Mouse (Mus musculus) heart, embryonic 13.5 days (tissue): ENCODE results near the gene Acly. TPM values are rescaled to one million over a fixed set of nuclear protein-coding genes. Genes with fewer than 3 reads are reported as not detected.

Experiments used
- ATAC-seq: fragments of 200-750 bp; cut with Nextera tagmentation; 2 replicates; pipeline ENCODE4 v1.8.0; 2017; ENCODE audit warnings: moderate TSS enrichment; ENCODE audit not compliant: insufficient number of reproducible peaks, low FRiP score, low TSS enrichment; ENCODE audit errors: extremely low read depth
- H3K27ac ChIP-seq: fragments of 300-500 bp; sonication (generic); replicated peaks from 2 replicates; pipeline ENCODE4 v1.5.1; 2015; ENCODE audit warnings: moderate library complexity, mild to moderate bottlenecking, inconsistent platforms
- H3K27me3 ChIP-seq: fragments of 300-500 bp; sonication (generic); replicated peaks from 2 replicates; pipeline ENCODE4 v1.6.1; 2015; ENCODE audit warnings: mild to moderate bottlenecking, inconsistent platforms
- H3K36me3 ChIP-seq: fragments of 300-500 bp; sonication (generic); 2 replicates; pipeline ENCODE4 v1.6.1; 2015; ENCODE audit warnings: mild to moderate bottlenecking, inconsistent platforms
- H3K4me1 ChIP-seq: fragments of 300-500 bp; sonication (generic); 2 replicates; pipeline ENCODE4 v1.6.1; 2015; ENCODE audit warnings: inconsistent platforms
- H3K4me2 ChIP-seq: fragments of 300-500 bp; sonication (generic); 2 replicates; pipeline ENCODE4 v1.6.1; 2015; ENCODE audit warnings: inconsistent platforms, mild to moderate bottlenecking, moderate library complexity
- H3K4me3 ChIP-seq: fragments of 300-500 bp; sonication (generic); 2 replicates; pipeline ENCODE4 v1.5.1; 2015; ENCODE audit warnings: moderate library complexity, mild to moderate bottlenecking, inconsistent platforms
- H3K9ac ChIP-seq: fragments of 300-500 bp; sonication (generic); 2 replicates; pipeline ENCODE4 v1.6.1; 2015; ENCODE audit warnings: inconsistent platforms, mild to moderate bottlenecking, moderate library complexity
- H3K9me3 ChIP-seq: fragments of 300-500 bp; sonication (generic); 2 replicates; pipeline ENCODE4 v1.6.1; 2016; ENCODE audit warnings: inconsistent platforms
- WGBS: fragments of 180-500 bp; shearing (Covaris S2); methylation state at CpG from one replicate; pipeline ENCODE4 v1.1.7; 2015; ENCODE audit warnings: mixed read lengths; 5-methylcytosine and 5-hydroxymethylcytosine counted together
- polyA plus RNA-seq: library from polyadenylated mRNA; unstranded; fragments of >200 nt; fragmentation: Nextera tagmentation; extraction: Ambion mirVana; gene quantifications from 2 replicates; pipeline ENCODE4 v1.2.1, GENCODE M21; 2015

Acly gene
- polyA plus RNA-seq, 1 experiment from 2014 or later: 69.7 TPM

DNA sequence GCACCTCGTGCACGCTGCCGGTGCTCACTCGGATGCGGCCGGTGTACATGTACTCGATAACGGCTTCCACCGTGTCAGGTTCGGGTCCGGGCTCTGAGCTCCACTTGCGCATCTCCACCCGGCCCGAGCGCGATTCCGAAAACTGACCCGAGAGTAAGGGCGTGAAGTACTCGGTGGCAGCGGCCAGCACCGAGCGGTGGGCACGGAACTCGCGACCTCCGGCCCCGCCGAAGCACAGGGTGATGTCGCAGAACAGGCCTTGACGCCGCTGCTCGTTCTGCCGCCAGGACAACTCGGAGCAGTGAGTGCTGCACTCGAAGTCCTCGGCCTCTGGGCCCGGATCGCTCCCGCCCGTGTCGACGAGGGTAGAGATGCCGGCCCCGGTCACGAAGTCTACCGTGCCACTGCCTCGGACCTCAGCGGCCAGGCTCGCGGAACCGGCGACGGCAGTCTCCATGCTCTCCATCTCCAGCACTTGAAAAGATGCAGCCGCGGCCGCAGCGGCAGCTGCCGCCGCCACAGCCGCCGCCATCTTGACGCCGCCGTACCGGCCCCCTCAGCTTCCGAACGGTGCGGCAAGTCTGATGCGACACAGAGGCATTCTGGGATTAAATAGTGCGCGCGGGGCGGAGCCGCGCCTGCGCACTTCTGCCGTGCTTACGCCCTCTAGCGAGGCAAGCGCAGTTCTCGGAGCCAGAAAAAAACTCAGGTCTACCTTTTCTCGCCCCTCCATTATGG, 55.4 kb downstream of the Acly start, which contains the start of gene Klhl11:
TSS of gene Klhl11 (minus strand) at position 545 of the 738 bp plus-strand sequence.
- H3K9me3 ChIP-seq: no peaks in the 10 kb centered on the region
- H3K4me2 ChIP-seq: peak within 1 kb of the TSS; percentile 99
- H3K4me1 ChIP-seq: peaks cover 25% of the 10 kb centered on the region
- H3K9ac ChIP-seq: peak within 1 kb of the TSS; percentile 98
- H3K27me3 ChIP-seq: no peaks in the 10 kb centered on the region
- peak within 1 kb of the TSS; percentile 97 for H3K4me3 ChIP-seq
- peak; percentile 76; the same call in 1 of the 2 replicates for ATAC-seq
- H3K27ac ChIP-seq: peak within 1 kb of the TSS; percentile 81
- H3K36me3 ChIP-seq: peaks cover 25% of the 10 kb centered on the region
- under 1% methylated on average over 83 of the region's 83 CpGs for WGBS

DNA sequence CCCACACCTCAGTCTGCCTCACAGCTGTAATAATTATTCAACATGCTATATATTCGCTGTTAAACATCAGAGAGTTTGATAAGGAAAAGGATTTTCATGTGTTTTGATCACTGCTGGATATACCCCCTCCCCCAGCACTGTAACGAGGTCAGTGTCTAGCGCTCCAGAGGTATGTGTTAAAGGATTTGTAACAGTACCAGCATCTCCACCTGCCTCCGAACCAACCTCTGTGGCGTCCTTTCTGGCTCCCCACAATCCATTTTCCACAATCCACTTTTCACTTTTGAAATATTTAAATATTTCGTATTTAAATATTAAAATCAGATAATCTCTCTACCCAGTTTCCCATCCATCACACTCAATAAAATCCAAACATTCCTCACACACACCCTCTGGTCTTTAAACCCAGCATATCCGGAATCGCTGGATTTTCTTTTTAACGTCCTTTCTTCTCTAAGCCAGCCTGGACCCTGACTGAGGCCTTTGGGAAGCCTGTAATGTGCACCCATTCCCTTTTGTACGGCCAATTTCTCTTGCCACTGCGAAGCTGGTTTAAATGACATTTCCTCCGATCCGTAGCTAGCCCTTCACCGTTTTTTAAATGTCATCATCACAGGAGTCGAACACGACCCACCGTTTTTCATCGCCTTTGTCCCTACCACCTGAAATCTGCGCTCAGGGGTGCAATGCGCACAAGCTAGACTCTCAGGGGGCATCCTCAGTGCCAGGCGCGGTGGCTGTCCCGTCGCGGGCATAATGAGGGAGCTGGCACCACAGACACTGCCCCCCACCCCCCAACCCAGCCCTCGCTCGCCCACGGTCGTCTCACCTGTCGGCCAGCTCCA, 56.2 kb downstream of the Acly start:
- peak overlapping the region; percentile 99 for H3K4me2 ChIP-seq
- H3K36me3 ChIP-seq: peaks cover 25% of the 10 kb centered on the region
- no peak for ATAC-seq
- peak overlapping the region; percentile 81 for H3K27ac ChIP-seq
- 4% methylated on average over 30 of the region's 30 CpGs for WGBS
- H3K9ac ChIP-seq: peak overlapping the region; percentile 98
- no peaks in the 10 kb centered on the region for H3K27me3 ChIP-seq
- H3K4me3 ChIP-seq: peak overlapping the region; percentile 97
- peaks cover 25% of the 10 kb centered on the region for H3K4me1 ChIP-seq
- no peaks in the 10 kb centered on the region for H3K9me3 ChIP-seq

DNA sequence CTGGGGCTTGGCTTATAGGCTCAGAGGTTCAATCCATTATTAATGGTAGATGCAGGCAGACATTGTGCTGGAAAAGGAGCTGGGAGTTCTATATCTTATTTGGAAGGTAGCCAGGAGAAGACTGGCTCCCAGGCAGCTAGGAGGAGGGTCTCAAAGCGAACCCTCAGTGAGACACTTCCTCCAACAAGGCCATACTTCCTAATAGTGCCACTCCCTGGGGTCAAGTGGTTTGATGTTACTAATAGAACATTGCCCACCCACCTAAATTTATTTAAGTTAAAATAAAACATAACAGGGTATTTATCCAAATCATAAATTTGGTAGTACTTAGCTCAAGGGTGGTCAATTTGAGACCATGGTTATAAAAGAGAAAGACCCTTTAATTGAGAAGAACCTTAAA, 62.0 kb downstream of the Acly start:
- H3K36me3 ChIP-seq: peaks cover 45% of the 10 kb centered on the region
- no peak overlapping the region for H3K9ac ChIP-seq
- H3K27ac ChIP-seq: no peak overlapping the region
- ATAC-seq: no peak
- no peak overlapping the region for H3K4me3 ChIP-seq
- no peak overlapping the region for H3K4me2 ChIP-seq
- no peaks in the 10 kb centered on the region for H3K9me3 ChIP-seq
- peaks cover 22% of the 10 kb centered on the region for H3K4me1 ChIP-seq
- H3K27me3 ChIP-seq: no peaks in the 10 kb centered on the region
- WGBS: 32% methylated on average over 1 of the region's 1 CpGs

DNA sequence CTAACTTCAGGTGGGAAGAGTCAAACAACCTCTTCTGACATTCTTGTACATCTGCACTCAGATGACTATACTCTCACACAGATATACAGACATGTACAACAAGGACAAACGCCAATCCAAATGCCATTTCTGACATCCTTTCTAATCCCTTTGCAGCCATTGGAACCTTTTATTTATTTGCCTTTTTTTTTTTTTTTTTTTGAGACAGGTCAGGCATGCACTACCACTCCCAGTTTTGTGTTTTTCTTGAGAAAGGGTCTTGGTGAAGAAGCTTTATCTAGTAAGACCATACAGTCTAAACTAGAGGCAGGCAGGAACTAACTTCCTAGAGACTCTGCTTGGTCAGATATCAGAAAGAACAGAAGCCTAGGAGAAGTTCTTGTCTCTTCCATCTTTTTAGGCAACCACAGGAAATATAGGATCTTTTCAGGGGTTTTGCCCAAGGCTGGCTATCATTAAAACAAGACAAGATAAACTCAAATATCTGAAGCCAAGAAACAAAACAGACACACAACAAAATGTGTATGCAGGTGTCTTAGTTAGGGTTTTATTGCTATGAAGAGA, 62.5 kb downstream of the Acly start:
- 83% methylated on average over 1 of the region's 1 CpGs for WGBS
- no peak overlapping the region for H3K4me2 ChIP-seq
- H3K27ac ChIP-seq: no peak overlapping the region
- H3K27me3 ChIP-seq: no peaks in the 10 kb centered on the region
- no peak overlapping the region for H3K4me3 ChIP-seq
- peaks cover 49% of the 10 kb centered on the region for H3K36me3 ChIP-seq
- peaks cover 17% of the 10 kb centered on the region for H3K4me1 ChIP-seq
- no peaks in the 10 kb centered on the region for H3K9me3 ChIP-seq
- ATAC-seq: no peak
- H3K9ac ChIP-seq: no peak overlapping the region

DNA sequence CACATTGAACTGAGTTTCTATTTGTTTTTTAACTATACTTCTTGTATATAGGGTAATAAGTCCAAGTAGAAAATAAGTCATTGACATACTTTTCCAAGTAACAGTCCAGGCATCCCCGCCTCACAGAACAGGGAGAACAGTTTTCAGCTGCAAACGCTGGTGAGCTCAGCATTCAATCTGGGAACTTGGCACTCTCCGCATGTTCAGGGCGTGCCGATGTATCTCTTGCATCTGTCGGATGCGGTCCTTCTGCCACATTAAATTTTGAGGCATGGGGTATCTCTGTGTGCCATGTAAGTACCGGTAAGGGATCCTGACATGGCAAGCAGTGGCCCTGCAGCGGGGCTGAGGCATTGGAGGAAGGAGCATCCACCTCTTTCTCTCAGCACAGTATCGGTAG, 65.1 kb downstream of the Acly start:
- Histone ChIP-seq H3K27ac (no peak overlapping the region), H3K27me3 (no peaks in the 10 kb centered on the region), H3K4me2 (no peak overlapping the region), H3K36me3 (peaks cover 57% of the 10 kb centered on the region), H3K4me1 (peaks cover 9% of the 10 kb centered on the region), H3K9me3 (no peaks in the 10 kb centered on the region), H3K4me3 (no peak overlapping the region), H3K9ac (no peak overlapping the region)
- no peak for ATAC-seq
- WGBS: 91% methylated on average over 10 of the region's 10 CpGs

DNA sequence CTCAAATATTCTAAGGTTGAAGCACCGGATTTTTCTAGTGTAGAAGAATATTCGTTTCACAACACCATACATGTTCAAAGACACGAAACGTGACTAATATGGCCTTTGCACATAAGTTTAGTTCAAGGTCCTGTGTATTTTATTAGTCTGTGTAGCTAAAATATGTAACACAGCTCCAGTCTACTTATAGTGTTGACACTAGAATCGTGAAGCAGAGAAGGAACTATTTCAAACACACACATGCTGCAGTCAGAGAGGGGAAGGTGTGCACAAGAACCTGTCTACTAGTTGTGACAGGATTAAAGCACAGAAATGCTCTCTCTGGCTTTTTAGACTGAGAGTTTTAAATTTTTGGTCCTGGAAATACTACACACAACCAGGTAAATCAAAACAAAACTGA, 70.1 kb downstream of the Acly start:
- H3K36me3 ChIP-seq: peaks cover 53% of the 10 kb centered on the region
- WGBS: 82% methylated on average over 5 of the region's 5 CpGs
- H3K27ac ChIP-seq: no peak overlapping the region
- no peaks in the 10 kb centered on the region for H3K9me3 ChIP-seq
- no peak overlapping the region for H3K9ac ChIP-seq
- H3K4me2 ChIP-seq: no peak overlapping the region
- no peak for ATAC-seq
- H3K4me3 ChIP-seq: no peak overlapping the region
- H3K4me1 ChIP-seq: no peaks in the 10 kb centered on the region
- no peaks in the 10 kb centered on the region for H3K27me3 ChIP-seq

DNA sequence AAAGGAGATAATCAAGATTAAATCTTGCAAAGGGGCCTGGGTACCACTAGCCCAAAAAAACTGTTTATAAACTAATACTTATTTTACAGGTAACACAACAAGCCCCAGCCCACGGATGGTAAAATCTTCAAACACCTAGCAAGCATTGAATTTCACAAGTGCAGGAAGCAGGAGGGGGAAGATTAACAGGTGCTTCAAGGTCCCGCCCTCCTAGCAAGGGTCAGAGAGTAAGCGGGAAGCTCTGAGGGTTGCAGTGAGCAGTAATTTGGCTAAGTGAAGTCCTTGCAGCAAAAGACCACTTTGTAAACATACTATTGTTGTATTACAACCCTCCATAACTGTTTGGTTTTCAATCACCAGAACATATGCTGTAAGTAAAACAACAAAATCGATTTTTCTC, 70.6 kb downstream of the Acly start:
- Histone ChIP-seq H3K4me2 (no peak overlapping the region), H3K27ac (no peak overlapping the region), H3K4me3 (no peak overlapping the region), H3K9ac (no peak overlapping the region), H3K4me1 (no peaks in the 10 kb centered on the region), H3K9me3 (no peaks in the 10 kb centered on the region), H3K27me3 (no peaks in the 10 kb centered on the region), H3K36me3 (peaks cover 50% of the 10 kb centered on the region)
- 70% methylated on average over 4 of the region's 4 CpGs for WGBS
- no peak for ATAC-seq

DNA sequence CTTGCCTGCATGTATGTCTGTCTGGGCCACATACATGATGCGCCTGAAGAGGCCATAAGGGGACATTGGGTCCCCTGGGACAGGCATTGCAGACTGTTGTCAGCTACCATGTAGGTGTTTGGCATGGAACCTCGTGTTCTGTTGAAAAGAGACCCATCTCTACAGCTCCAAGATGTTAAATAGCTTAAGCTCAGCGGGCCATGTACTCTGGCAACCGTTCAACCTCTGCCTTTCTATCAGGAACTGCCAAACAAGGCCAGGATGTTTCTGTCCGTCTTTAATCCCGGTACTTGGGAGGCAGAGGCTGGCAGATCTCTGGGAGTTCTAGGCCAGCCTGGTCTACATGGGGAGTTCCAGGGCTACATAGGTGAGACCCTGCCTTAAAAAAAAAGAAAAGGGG, 85.2 kb downstream of the Acly start:
- ATAC-seq: no peak
- H3K36me3 ChIP-seq: peaks cover 19% of the 10 kb centered on the region
- no peaks in the 10 kb centered on the region for H3K9me3 ChIP-seq
- H3K27me3 ChIP-seq: no peaks in the 10 kb centered on the region
- no peak overlapping the region for H3K4me3 ChIP-seq
- no peak overlapping the region for H3K4me2 ChIP-seq
- H3K4me1 ChIP-seq: peaks cover 20% of the 10 kb centered on the region
- no peak overlapping the region for H3K9ac ChIP-seq
- 87% methylated on average over 6 of the region's 6 CpGs for WGBS
- H3K27ac ChIP-seq: no peak overlapping the region

DNA sequence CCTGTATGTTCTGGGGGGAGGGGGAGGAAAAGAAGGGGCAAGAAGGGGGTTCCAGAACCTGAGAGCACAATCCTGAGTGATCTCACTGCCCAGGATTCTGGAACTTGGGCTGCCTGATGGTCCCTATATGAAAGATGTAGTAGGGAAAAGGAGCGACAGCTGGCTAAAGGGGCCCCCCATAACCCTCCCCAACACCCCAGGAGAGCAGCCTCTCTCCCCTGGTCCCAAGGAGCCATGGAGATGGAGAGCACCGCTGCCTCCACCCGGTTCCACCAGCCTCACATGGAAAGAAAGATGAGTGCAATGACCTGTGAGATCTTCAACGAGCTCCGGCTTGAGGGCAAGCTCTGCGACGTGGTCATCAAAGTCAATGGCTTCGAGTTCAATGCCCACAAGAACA, 86.0 kb downstream of the Acly start, which contains the start of the genes Nt5c3b and Klhl10:
TSS of gene Nt5c3b (minus strand) at position 12 of the 400 bp plus-strand sequence.
TSS of gene Klhl10 (plus strand) at position 121 of the 400 bp plus-strand sequence.
- peak within 1 kb of the TSS; percentile 71 for H3K4me2 ChIP-seq
- no peak for ATAC-seq

DNA sequence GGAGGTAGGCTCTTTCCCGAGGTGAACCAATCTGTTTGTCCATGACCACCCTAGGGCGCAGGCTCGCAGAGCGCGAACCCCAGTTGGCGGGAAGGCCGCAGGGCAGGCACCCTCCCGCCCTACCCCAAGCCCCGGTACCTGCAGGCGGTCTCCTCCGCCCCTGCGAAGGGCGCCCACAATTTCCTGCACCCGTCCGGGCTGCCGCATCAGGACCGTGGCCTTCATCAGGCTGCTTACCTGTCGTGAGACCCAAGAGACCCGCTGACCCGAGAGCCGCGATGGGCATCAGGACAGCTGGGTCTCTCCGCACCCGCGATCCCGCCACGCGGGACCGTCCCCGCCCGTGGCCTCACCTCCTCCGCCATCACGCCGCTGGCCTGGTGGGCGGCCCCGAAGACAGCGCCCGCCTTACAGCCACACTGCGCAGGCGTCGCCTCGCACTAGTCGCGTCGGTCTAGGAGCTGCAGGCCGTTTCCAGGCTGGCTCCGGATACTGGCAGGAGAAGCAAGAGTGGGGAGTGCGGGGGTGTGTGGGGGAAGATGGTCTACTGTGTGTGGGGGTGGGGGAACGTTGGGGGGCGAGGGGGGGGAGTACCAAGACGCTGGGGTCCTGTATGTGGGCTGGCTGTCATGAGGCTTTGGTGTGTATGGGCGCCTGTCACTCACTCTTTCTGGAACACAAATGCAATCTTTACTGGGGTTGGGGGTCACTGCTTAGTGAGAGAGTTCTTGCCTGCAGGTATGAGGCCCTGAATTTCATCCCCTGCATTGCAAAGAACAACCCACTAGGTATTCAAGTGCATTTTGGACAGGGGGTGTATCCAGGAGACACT, 86.9 kb downstream of the Acly start:
- H3K9me3 ChIP-seq: no peaks in the 10 kb centered on the region
- WGBS: 2% methylated on average over 52 of the region's 52 CpGs

More for the DNA sequence above, 86.0 kb downstream of the Acly start, which contains the start of the genes Nt5c3b and Klhl10:
- WGBS: 87% methylated on average over 8 of the region's 8 CpGs
- Histone ChIP-seq H3K9me3 (no peaks in the 10 kb centered on the region), H3K4me1 (peaks cover 20% of the 10 kb centered on the region), H3K27ac (peak within 1 kb of the TSS; percentile 67), H3K36me3 (peaks cover 26% of the 10 kb centered on the region), H3K27me3 (no peaks in the 10 kb centered on the region), H3K9ac (peak within 1 kb of the TSS; percentile 95), H3K4me3 (peak within 1 kb of the TSS; percentile 91)

More for the DNA sequence above, 86.9 kb downstream of the Acly start:
- peaks cover 35% of the 10 kb centered on the region for H3K36me3 ChIP-seq
- peak overlapping the region; percentile 91 for H3K4me3 ChIP-seq
- peaks cover 20% of the 10 kb centered on the region for H3K4me1 ChIP-seq
- ATAC-seq: peak; percentile 74; the same call in 1 of the 2 replicates
- peak overlapping the region; percentile 67 for H3K27ac ChIP-seq
- H3K9ac ChIP-seq: peak overlapping the region; percentile 95
- peak overlapping the region; percentile 71 for H3K4me2 ChIP-seq
- H3K27me3 ChIP-seq: no peaks in the 10 kb centered on the region
